27 mouse cellular contexts compared by ENCODE assay signal in genomic region chr11:7502679-7503078, GRCm38 (mm10).
DNase-seq lines count a peak whose midpoint lies in the region; ATAC-seq lines count a peak whose summit lies in the region.
"Had no signal": no experiment of that assay in that cellular context is flagged by ENCODE, and none has a peak within 500 bp of the region (broad histone marks: within the 10 kb centered on the region; RNA-seq: fewer than 3 reads in every experiment).

No protein-coding gene starts in this region.

- no peak overlapping the region for H3K4me2 ChIP-seq in kidney, embryonic 14.5 days (replicated peaks; ENCODE audit: low read depth, low read length)
- H3K4me2 ChIP-seq in kidney, embryonic 16.5 days (replicated peaks; ENCODE audit: low read depth, low read length): no peak overlapping the region
- H3K4me2 ChIP-seq: embryonic facial prominence, embryonic 13.5 days; embryonic facial prominence, embryonic 15.5 days; forebrain, embryonic 12.5 days had no signal

- no peak for DNase-seq in kidney, adult 18-20 months
- DNase-seq in kidney, postnatal 25 days: no peak
- DNase-seq in 3T3-L1 (ENCODE audit: low read depth, low spot score): peak; percentile 50
- DNase-seq in right cerebral cortex, adult 18-20 months: no peak
- DNase-seq: adrenal gland, adult 8-10 months; adrenal gland, postnatal 14 days; adrenal gland, postnatal 36 days; B cell, adult 2 months; cerebellum, adult 11 months; cerebellum, adult 18-20 months; cerebellum, adult 8-10 months; cerebellum, adult 9-11 months; cerebellum, postnatal 36 days; embryo, embryonic 11 days had no signal

- WGBS in kidney, embryonic 14.5 days: 37% methylated on average over 2 of the region's 2 CpGs
- 29% methylated on average over 2 of the region's 2 CpGs for WGBS in kidney, embryonic 16.5 days

- no peaks in the 10 kb centered on the region for H3K27me3 ChIP-seq in kidney, embryonic 14.5 days (ENCODE audit: control insufficient read depth, insufficient read depth, low read length)
- no peaks in the 10 kb centered on the region for H3K27me3 ChIP-seq in kidney, embryonic 16.5 days (ENCODE audit: insufficient read depth, low read length)
- H3K27me3 ChIP-seq: CH12.LX; embryonic facial prominence, embryonic 13.5 days; embryonic facial prominence, embryonic 15.5 days; forebrain, embryonic 12.5 days; Patski had no signal

- H3K27ac ChIP-seq in kidney, embryonic 14.5 days (ENCODE audit: low read depth, low read length): no peak overlapping the region
- H3K27ac ChIP-seq in kidney, embryonic 16.5 days (ENCODE audit: low read length): no peak overlapping the region
- H3K27ac ChIP-seq in brown adipose tissue, adult 24 weeks (replicated peaks; ENCODE audit: low read depth, low read length): peak overlapping the region; percentile 68
- H3K27ac ChIP-seq: embryonic facial prominence, embryonic 13.5 days; embryonic facial prominence, embryonic 15.5 days; forebrain, embryonic 10.5 days; forebrain, embryonic 12.5 days had no signal

- no peaks in the 10 kb centered on the region for H3K9me3 ChIP-seq in kidney, embryonic 14.5 days (ENCODE audit: control insufficient read depth, low read length)
- peaks cover under 1% of the 10 kb centered on the region; the same call in 1 of the 2 replicates for H3K9me3 ChIP-seq in kidney, embryonic 16.5 days (ENCODE audit: low read length)
- H3K9me3 ChIP-seq: embryonic facial prominence, embryonic 13.5 days; embryonic facial prominence, embryonic 15.5 days; forebrain, embryonic 10.5 days; forebrain, embryonic 12.5 days; G1E had no signal

- peak; percentile 67; the same call in 1 of the 2 replicates for ATAC-seq in kidney, embryonic 14.5 days (ENCODE audit: low FRiP score, low TSS enrichment)
- ATAC-seq in kidney, embryonic 16.5 days (ENCODE audit: low FRiP score, low TSS enrichment): 0 out of 2 replicates have a peak, but pooled peaks have one; percentile 50
- ATAC-seq: activated CD4-positive, CD25-positive, alpha-beta regulatory T cell, adult 4 months; CD4-positive, CD25-positive, alpha-beta regulatory T cell, adult 4 months; Patski had no signal

- no peaks in the 10 kb centered on the region for H3K4me1 ChIP-seq in kidney, embryonic 14.5 days (ENCODE audit: control insufficient read depth, insufficient read depth, low read length)
- H3K4me1 ChIP-seq in kidney, embryonic 16.5 days (ENCODE audit: insufficient read depth, low read length): peaks cover 8% of the 10 kb centered on the region
- H3K4me1 ChIP-seq in brown adipose tissue, adult 24 weeks (ENCODE audit: control insufficient read depth, insufficient read depth, insufficient read length, low read length): peaks cover 10% of the 10 kb centered on the region
- H3K4me1 ChIP-seq: embryonic facial prominence, embryonic 15.5 days; forebrain, embryonic 10.5 days; forebrain, embryonic 12.5 days had no signal

- no peak overlapping the region for H3K9ac ChIP-seq in kidney, embryonic 14.5 days (ENCODE audit: low read depth, low read length)
- no peak overlapping the region for H3K9ac ChIP-seq in kidney, embryonic 16.5 days (replicated peaks; ENCODE audit: low read length)
- H3K9ac ChIP-seq: embryonic facial prominence, embryonic 13.5 days; embryonic facial prominence, embryonic 15.5 days; forebrain, embryonic 12.5 days had no signal

- no peak overlapping the region for H3K4me3 ChIP-seq in kidney, embryonic 14.5 days (ENCODE audit: low read length)
- no peak overlapping the region for H3K4me3 ChIP-seq in kidney, embryonic 16.5 days (ENCODE audit: low read length)
- H3K4me3 ChIP-seq in brown adipose tissue, adult 24 weeks (ENCODE audit: insufficient read depth, low read depth, low read length): no peak overlapping the region
- H3K4me3 ChIP-seq: embryonic facial prominence, embryonic 13.5 days; embryonic facial prominence, embryonic 15.5 days; erythroblast, embryonic 14.5 days; forebrain, embryonic 10.5 days; forebrain, embryonic 12.5 days had no signal

- H3K36me3 ChIP-seq in kidney, embryonic 14.5 days (ENCODE audit: control insufficient read depth, insufficient read depth, low read length): no peaks in the 10 kb centered on the region
- no peaks in the 10 kb centered on the region for H3K36me3 ChIP-seq in kidney, embryonic 16.5 days (ENCODE audit: insufficient read depth, low read length)
- H3K36me3 ChIP-seq: embryonic facial prominence, embryonic 13.5 days; embryonic facial prominence, embryonic 15.5 days; forebrain, embryonic 10.5 days; forebrain, embryonic 12.5 days; G1E had no signal
